Mouse (Mus musculus): ENCODE measurements around the gene Nrip2. TPM values are rescaled to one million over a fixed set of nuclear protein-coding genes. Genes with fewer than 3 reads are reported as not detected.

Nrip2 gene
- total and polyA plus RNA-seq, 3 experiments, result 0.13 to 1.3 TPM; not detected in 1

DNA sequence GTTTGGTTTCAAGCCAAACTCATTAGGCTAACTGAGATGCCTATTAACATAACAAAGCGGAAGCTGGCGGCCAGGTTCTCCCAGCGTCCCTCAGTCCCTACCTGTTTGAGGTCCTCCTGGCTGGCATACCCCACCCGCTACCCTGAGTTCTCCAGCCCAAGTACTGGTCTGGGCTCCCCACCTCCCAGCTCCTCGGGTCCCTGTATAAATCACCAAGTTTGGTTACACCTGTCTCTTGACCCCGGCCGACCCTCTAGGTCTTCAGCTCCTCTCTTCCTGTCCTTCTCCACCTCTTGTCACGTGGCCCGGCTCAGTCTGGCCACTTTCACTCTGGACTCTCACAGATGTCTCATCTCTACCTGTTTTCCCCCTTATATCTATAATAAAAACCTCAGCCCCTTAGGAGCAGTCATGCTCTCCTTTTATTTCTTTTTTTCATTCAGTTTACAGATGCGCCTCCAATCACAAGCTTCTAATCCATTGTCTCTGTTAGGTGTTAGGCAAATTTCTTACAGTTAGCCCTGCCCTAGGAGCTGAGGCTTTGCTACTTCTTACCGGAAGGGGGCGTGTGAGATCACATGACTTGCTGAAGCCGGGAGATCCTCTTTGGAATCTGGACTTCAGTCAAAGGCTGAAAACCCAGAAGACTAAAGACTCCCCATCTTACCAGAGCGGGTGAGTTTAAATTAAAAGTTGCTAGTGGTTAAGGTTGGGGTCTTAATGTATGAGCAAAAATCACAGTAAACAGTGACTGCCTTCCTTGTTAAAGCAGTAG lies 46.9 kb downstream of the Nrip2 start (continued):
- no peak for TF ChIP-seq ZMIZ1 (IDR thresholded peaks at IDR 0.05; ENCODE audit: low read depth, low read length)
- 0 out of 2 replicates have a peak, but pooled peaks have one; percentile 6 for TF ChIP-seq MAFK (IDR thresholded peaks at IDR 0.05; ENCODE audit: insufficient replicate concordance, low read length)
- peak; percentile 55 for TF ChIP-seq RAD21 (IDR thresholded peaks at IDR 0.05; ENCODE audit: low read depth, low read length)
- TF ChIP-seq IRF4 (IDR thresholded peaks at IDR 0.05; ENCODE audit: low read depth, low read length), result peak; percentile 29; the same call in 1 of the 2 replicates

DNA sequence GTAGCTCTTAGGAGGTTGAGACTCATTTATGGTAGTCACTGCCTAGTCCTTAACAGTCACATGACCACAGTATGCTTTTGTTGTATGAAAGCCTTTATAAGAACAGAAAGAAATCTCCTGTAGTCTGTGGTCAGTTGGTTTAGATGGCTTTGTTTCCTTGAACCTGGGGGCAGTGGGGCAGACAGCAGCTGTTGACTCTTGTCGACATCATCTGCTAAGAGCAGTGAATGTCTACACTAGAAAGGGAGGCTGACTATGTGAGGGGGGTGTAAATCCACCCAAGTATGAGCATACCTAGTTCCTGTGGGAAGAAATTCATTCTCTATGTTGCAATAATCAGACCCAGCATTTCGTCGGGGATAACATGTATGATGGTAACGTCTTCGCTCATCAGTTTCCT lies 48.0 kb downstream of the Nrip2 start:
- H3K4me3 ChIP-seq (replicated peaks in 1 of 3; ENCODE audit: low read depth in 2 of 3, low read length in 2 of 3, poor library complexity in 1 of 3), result no peak overlapping the region
- TF ChIP-seq NRF1 (IDR thresholded peaks at IDR 0.05; ENCODE audit: low read depth, low read length) (no peak), SMC3 (IDR thresholded peaks at IDR 0.05; ENCODE audit: low read depth, low read length) (no peak)
- in situ Hi-C loops (cut with MboI; ENCODE audit: low pct_ligation_motif_present, low pct_unique_long_range_greater_than_20kb, low sequenced_read_pairs), result no loop called here
- H3K9ac ChIP-seq (ENCODE audit: insufficient read depth, low read depth), result no peak overlapping the region
- H3K4me2 ChIP-seq (ENCODE audit: insufficient read depth, low read depth, poor library complexity, severe bottlenecking), result no peak overlapping the region
- H3K27ac ChIP-seq (ENCODE audit: insufficient read depth, low read depth), result no peak overlapping the region
- H3K36me3 ChIP-seq (replicated peaks in 1 of 2; ENCODE audit: control insufficient read depth in 1 of 2, insufficient read depth in 1 of 2, low read length in 1 of 2), result peaks cover 0 to 5% of the 10 kb centered on the region in 2 experiments
- H3K79me2 ChIP-seq (replicated peaks; ENCODE audit: control insufficient read depth, extremely low read depth, insufficient read depth, poor library complexity, severe bottlenecking), result no peaks in the 10 kb centered on the region
- no peaks in the 10 kb centered on the region for H3K27me3 ChIP-seq (replicated peaks)
- DNase-seq (ENCODE audit: extremely low read depth), result no peak
- peaks cover 3 to 4% of the 10 kb centered on the region in 2 experiments; a peak in 2 of 4 replicates for H3K4me1 ChIP-seq (ENCODE audit: control insufficient read depth in 1 of 2, insufficient read depth in 2 of 2)
- dilution Hi-C loops (cut with MboI; ENCODE audit: extremely low pct_ligation_motif_present, extremely low pct_unique_long_range_greater_than_20kb, low sequenced_read_pairs), result no loop called here
- H3K9me3 ChIP-seq (replicated peaks; ENCODE audit: low read length), result no peaks in the 10 kb centered on the region

DNA sequence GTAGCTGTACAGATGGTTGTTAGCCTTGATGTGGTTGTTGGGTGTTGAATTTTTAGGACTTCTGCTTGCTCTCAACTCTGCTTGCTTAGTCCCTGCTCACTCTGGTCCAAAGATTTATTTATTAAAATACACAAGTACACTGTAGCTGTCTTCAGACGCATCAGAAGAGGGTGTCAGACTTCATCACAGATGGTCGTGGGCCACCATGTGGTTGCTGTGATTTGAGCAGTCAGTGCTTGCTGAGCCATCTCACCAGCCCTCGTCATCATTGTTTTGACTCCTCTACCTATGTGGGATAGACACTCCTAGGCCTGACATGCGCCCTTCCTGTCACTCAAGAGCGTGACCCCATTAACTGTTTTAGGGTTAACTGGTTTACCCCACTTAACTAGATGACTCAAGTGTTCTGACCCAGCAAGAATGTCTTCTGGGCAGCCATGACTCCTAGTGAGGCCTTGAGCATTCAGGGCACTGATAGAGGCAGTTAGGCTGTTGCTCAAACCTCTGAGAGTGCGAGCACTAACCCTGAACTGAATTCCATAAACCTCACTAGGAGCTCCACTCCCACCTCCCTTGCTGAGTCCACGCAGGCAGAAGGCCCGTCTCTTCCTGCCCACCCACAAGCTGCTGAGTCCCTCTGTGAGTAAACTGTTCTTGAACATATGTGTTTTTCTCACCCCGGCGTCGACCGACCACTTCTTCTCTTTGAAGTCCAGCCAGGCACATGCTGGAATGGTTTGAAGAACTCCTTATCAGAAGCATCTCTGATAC lies 56.9 kb downstream of the Nrip2 start:
- no peaks in the 10 kb centered on the region for H3K36me3 ChIP-seq (replicated peaks in 1 of 2; ENCODE audit: control insufficient read depth in 1 of 2, insufficient read depth in 1 of 2, low read length in 1 of 2)
- no peak for TF ChIP-seq PAX5 (IDR thresholded peaks at IDR 0.05; ENCODE audit: low read length)
- no peak for TF ChIP-seq USF2 (conservative IDR thresholded peaks at IDR 0.05; ENCODE audit: low read depth, low read length)
- TF ChIP-seq ELF1 (IDR thresholded peaks at IDR 0.05; ENCODE audit: low read depth, low read length), result no peak
- no peak for TF ChIP-seq MEF2A (IDR thresholded peaks at IDR 0.05; ENCODE audit: borderline replicate concordance, low read depth, low read length)
- TF ChIP-seq SIN3A (IDR thresholded peaks at IDR 0.05; ENCODE audit: low read length), result no peak
- TF ChIP-seq NRF1 (IDR thresholded peaks at IDR 0.05; ENCODE audit: low read depth, low read length), result no peak
- no peaks in the 10 kb centered on the region for H3K9me3 ChIP-seq (replicated peaks; ENCODE audit: low read length)
- no peak for DNase-seq (ENCODE audit: extremely low read depth)
- H3K4me1 ChIP-seq (ENCODE audit: control insufficient read depth in 1 of 2, insufficient read depth in 2 of 2), result peaks cover 0 to 17% of the 10 kb centered on the region in 2 experiments; a peak in 2 of 4 replicates
- H3K27me3 ChIP-seq (replicated peaks), result no peaks in the 10 kb centered on the region
- H3K27ac ChIP-seq (ENCODE audit: insufficient read depth, low read depth), result no peak overlapping the region
- H3K79me2 ChIP-seq (replicated peaks; ENCODE audit: control insufficient read depth, extremely low read depth, insufficient read depth, poor library complexity, severe bottlenecking), result no peaks in the 10 kb centered on the region
- dilution Hi-C loops (cut with MboI; ENCODE audit: extremely low pct_ligation_motif_present, extremely low pct_unique_long_range_greater_than_20kb, low sequenced_read_pairs), result no loop called here
- H3K9ac ChIP-seq (ENCODE audit: insufficient read depth, low read depth), result no peak overlapping the region
- in situ Hi-C loops (cut with MboI; ENCODE audit: low pct_ligation_motif_present, low pct_unique_long_range_greater_than_20kb, low sequenced_read_pairs), result no loop called here
- H3K4me2 ChIP-seq (ENCODE audit: insufficient read depth, low read depth, poor library complexity, severe bottlenecking), result no peak overlapping the region
- H3K4me3 ChIP-seq (replicated peaks in 1 of 3; ENCODE audit: low read depth in 2 of 3, low read length in 2 of 3, poor library complexity in 1 of 3), result no peak overlapping the region

Measured in CH12.LX (cell line).